Comparison of ENCODE assay signal across 9 mouse cellular contexts in the genomic region with DNA sequence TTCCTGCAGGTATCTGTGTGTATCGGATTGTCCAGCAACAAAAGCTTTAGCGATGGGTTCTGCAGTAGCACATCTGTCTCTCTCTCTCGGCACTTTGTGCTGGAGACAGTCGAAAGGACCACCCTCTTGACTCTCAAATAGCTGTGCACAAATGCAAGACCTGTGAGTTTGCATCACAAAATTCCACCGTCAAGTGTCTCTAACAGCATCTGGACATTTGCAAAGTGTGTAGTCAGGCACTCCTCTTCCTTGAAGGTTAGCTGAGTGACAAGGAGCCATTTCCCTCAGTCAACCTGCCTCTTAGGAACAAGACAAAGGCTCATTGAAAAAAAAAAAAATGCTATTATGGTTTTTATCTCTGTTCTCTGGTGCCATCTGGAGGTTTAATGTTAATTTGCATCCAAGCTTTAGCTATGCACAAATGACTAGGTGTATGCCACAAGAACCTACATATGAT. TPM values are rescaled to one million over a fixed set of nuclear protein-coding genes. Genes with fewer than 3 reads are reported as not detected.
DNase-seq lines count a peak whose midpoint lies in the region; ATAC-seq lines count a peak whose summit lies in the region.
"Had no signal": no experiment of that assay in that cellular context is flagged by ENCODE, and none has a peak within 500 bp of the region (broad histone marks: within the 10 kb centered on the region; RNA-seq: fewer than 3 reads in every experiment).

No protein-coding gene starts in this region.

- H3K27ac ChIP-seq in forebrain, embryonic 14.5 days (ENCODE audit: low read depth, low read length), result peak overlapping the region; percentile 81
- H3K27ac ChIP-seq in neural tube, embryonic 13.5 days (replicated peaks), result peak overlapping the region; percentile 89

- H3K27me3 ChIP-seq in forebrain, embryonic 14.5 days (replicated peaks; ENCODE audit: control insufficient read depth, insufficient read depth, low read length), result no peaks in the 10 kb centered on the region
- H3K27me3 ChIP-seq in neural tube, embryonic 13.5 days, result no peaks in the 10 kb centered on the region

- H3K4me3 ChIP-seq in forebrain, embryonic 14.5 days (ENCODE audit: low read depth, low read length), result no peak overlapping the region
- no peak overlapping the region for H3K4me3 ChIP-seq in neural tube, embryonic 13.5 days

- peak overlapping the region; percentile 26 for H3K4me2 ChIP-seq in forebrain, embryonic 14.5 days (ENCODE audit: low read length)
- H3K4me2 ChIP-seq in neural tube, embryonic 13.5 days, result peak overlapping the region; percentile 44

- no peaks in the 10 kb centered on the region for H3K36me3 ChIP-seq in forebrain, embryonic 14.5 days (ENCODE audit: control insufficient read depth, insufficient read depth, low read length)
- H3K36me3 ChIP-seq in neural tube, embryonic 13.5 days, result no peaks in the 10 kb centered on the region

- H3K9me3 ChIP-seq in forebrain, embryonic 14.5 days (replicated peaks; ENCODE audit: control insufficient read depth, low read length), result no peaks in the 10 kb centered on the region
- no peaks in the 10 kb centered on the region for H3K9me3 ChIP-seq in neural tube, embryonic 13.5 days

- ATAC-seq in forebrain, embryonic 14.5 days, result peak; percentile 72
- peak; percentile 80 for ATAC-seq in neural tube, embryonic 13.5 days (ENCODE audit: low read depth)

- H3K4me1 ChIP-seq in forebrain, embryonic 14.5 days (ENCODE audit: control insufficient read depth, insufficient read depth, low read length), result peaks cover 7% of the 10 kb centered on the region; the same call in 1 of the 2 replicates
- H3K4me1 ChIP-seq in neural tube, embryonic 13.5 days (replicated peaks), result peaks cover 21% of the 10 kb centered on the region

- peak; percentile 27 to 50 for DNase-seq in cerebellum, adult 18-20 months
- DNase-seq in cerebellum, adult 9-11 months, result no peak
- DNase-seq in ovary, postnatal 14 days (ENCODE audit: low spot score), result peak; percentile 30
- no peak for DNase-seq in ovary, postnatal 10 days (ENCODE audit: low spot score)
- DNase-seq in forebrain, embryonic 14.5 days (ENCODE audit: low spot score), result peak; percentile 94
- peak; percentile 41 to 81 for DNase-seq in layer of hippocampus, postnatal 14 days (ENCODE audit: low spot score in 2 of 2)
- no peak for DNase-seq in adrenal gland, adult 18-20 months (ENCODE audit: low spot score in 2 of 2)

- peak overlapping the region; percentile 44 for H3K9ac ChIP-seq in forebrain, embryonic 14.5 days (ENCODE audit: low read length)
- H3K9ac ChIP-seq in neural tube, embryonic 13.5 days, result peak overlapping the region; percentile 63

- 55% methylated on average over 5 of the region's 5 CpGs for WGBS in forebrain, embryonic 14.5 days
- WGBS in neural tube, embryonic 13.5 days, result 44% methylated on average over 5 of the region's 5 CpGs

RNA-seq across cellular contexts. Expression of a gene that starts 34.7 kb away (rescaled TPM):
- polyA plus RNA-seq in forebrain, embryonic 14.5 days (2014; fragmentation: Nextera tagmentation; extraction: Ambion mirVana), result 0.14 and 0.23 TPM in 2 replicates
- under 1 TPM; 0.17 to 0.41 TPM for total RNA-seq in layer of hippocampus, postnatal 14 days (2021)
- 0.59 and 0.64 TPM in 2 replicates for polyA plus RNA-seq in neural tube, embryonic 13.5 days (2015; fragmentation: Nextera tagmentation; extraction: Ambion mirVana)
- under 1 TPM; 0.10 to 0.13 TPM for total RNA-seq in adrenal gland, adult 18-20 months (2021)
- polyA plus RNA-seq: C2C12 had no signal

Comparison
In these comparisons a context has a peak if more than half of its experiments do, and no peak if none do; other contexts are left out.
1. DNase-seq: peak in cerebellum, adult 18-20 months (2 of 2), ovary, postnatal 14 days (single experiment), forebrain, embryonic 14.5 days (single experiment) and layer of hippocampus, postnatal 14 days (2 of 2); none in cerebellum, adult 9-11 months (single experiment), ovary, postnatal 10 days (single experiment) and adrenal gland, adult 18-20 months (0 of 2).